Mouse (Mus musculus) stomach, embryonic 14.5 days (tissue): ENCODE measurements around the gene Vmn2r74. TPM values are rescaled to one million over a fixed set of nuclear protein-coding genes. Genes with fewer than 3 reads are reported as not detected.

Experiments used
- ATAC-seq: fragments of 200-750 bp; cut with Nextera tagmentation; 2 replicates; pipeline ENCODE4 v1.8.0; 2017; ENCODE audit warnings: low read depth, moderate TSS enrichment; ENCODE audit not compliant: insufficient number of reproducible peaks, insufficient read depth, low FRiP score
- H3K27ac ChIP-seq: fragments of 300-500 bp; sonication (generic); 2 replicates; pipeline ENCODE4 v1.5.1; 2014; ENCODE audit warnings: mild to moderate bottlenecking, low read length, moderate library complexity, mixed read lengths
- H3K27me3 ChIP-seq: fragments of 300-500 bp; sonication (generic); 2 replicates; pipeline ENCODE4 v1.6.1; 2014; ENCODE audit warnings: low read length, control low read depth, mixed read lengths; ENCODE audit not compliant: control insufficient read depth, insufficient read depth
- H3K36me3 ChIP-seq: fragments of 300-500 bp; sonication (generic); 2 replicates; pipeline ENCODE4 v1.6.1; 2014; ENCODE audit warnings: mild to moderate bottlenecking, control low read depth, low read length, moderate library complexity, mixed read lengths; ENCODE audit not compliant: control insufficient read depth, insufficient read depth
- H3K4me1 ChIP-seq: fragments of 300-500 bp; sonication (generic); 2 replicates; pipeline ENCODE4 v1.6.1; 2014; ENCODE audit warnings: low read length, control low read depth, mixed read lengths; ENCODE audit not compliant: control insufficient read depth, insufficient read depth
- H3K4me2 ChIP-seq: fragments of 300-500 bp; sonication (generic); replicated peaks from 2 replicates; pipeline ENCODE4 v1.6.1; 2014; ENCODE audit warnings: low read depth, low read length, control low read depth
- H3K4me3 ChIP-seq: fragments of 300-500 bp; sonication (generic); 2 replicates; pipeline ENCODE4 v1.5.1; 2014; ENCODE audit warnings: low read depth, low read length, control low read depth
- H3K9ac ChIP-seq: fragments of 300-500 bp; sonication (generic); replicated peaks from 2 replicates; pipeline ENCODE4 v1.6.1; 2014; ENCODE audit warnings: low read depth, mild to moderate bottlenecking, control low read depth, low read length, moderate library complexity, mixed read lengths
- H3K9me3 ChIP-seq: fragments of 300-500 bp; sonication (generic); 2 replicates; pipeline ENCODE4 v1.6.1; 2016; ENCODE audit warnings: low read depth, low read length, control low read depth; ENCODE audit not compliant: control insufficient read depth
- WGBS: fragments of 180-500 bp; shearing (Covaris S2); extraction: QIAGEN DNeasy Blood & Tissue Kit; methylation state at CpG from one replicate; pipeline ENCODE4 v1.1.7; 2014; 5-methylcytosine and 5-hydroxymethylcytosine counted together
- polyA plus RNA-seq: library from polyadenylated mRNA; unstranded; fragments of >200 nt; fragmentation: Nextera tagmentation; extraction: Ambion mirVana; gene quantifications from 2 replicates; pipeline ENCODE4 v1.2.1, GENCODE M21; 2014

The Vmn2r74 gene
- not detected in 2 replicates for polyA plus RNA-seq

DNA sequence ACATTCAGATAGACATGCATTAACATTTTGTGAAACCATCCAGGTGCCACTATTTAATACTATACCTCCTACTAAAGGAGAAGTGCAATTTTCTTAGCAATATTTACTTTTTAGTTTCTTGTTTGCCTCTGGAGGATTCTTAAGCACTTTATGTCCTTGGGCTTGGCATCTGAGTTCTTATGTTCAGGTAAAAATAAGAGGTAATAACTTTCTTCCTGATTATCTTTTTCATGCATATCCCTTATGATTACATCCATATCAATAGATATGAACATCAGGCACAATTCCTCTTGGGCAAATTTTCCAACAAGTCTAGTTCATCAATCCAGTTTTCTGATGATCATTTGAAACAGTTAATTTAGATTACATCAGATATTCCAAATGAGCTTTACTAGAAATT, at the start of gene Vmn2r74:
Gene Vmn2r74 (minus strand): TSS at position 101 of the 400 bp plus-strand sequence.
- Histone ChIP-seq H3K27ac (no peak within 1 kb of the TSS), H3K4me1 (no peaks in the 10 kb centered on the region), H3K9ac (no peak within 1 kb of the TSS), H3K27me3 (no peaks in the 10 kb centered on the region), H3K9me3 (no peaks in the 10 kb centered on the region), H3K4me3 (no peak within 1 kb of the TSS), H3K4me2 (no peak within 1 kb of the TSS), H3K36me3 (no peaks in the 10 kb centered on the region)
- ATAC-seq: no peak

- Histone ChIP-seq H3K27me3 (no peaks in the 10 kb centered on the region), H3K4me1 (no peaks in the 10 kb centered on the region), H3K9ac (no peak overlapping the region), H3K9me3 (peaks cover 11% of the 10 kb centered on the region; the same call in 1 of the 2 replicates), H3K27ac (no peak overlapping the region), H3K36me3 (no peaks in the 10 kb centered on the region), H3K4me2 (no peak overlapping the region), H3K4me3 (no peak overlapping the region)
- 87% methylated on average over 2 of the region's 2 CpGs for WGBS
- ATAC-seq: no peak
These were observed 46.1 kb upstream of the Vmn2r74 start for GRCm38 (mm10) chr7:86007533-86007932.

Other genes with a start within 250 kb of the Vmn2r74 start
- gene Vmn2r72, start 206.5 kb downstream of the Vmn2r74 start, polyA plus RNA-seq: not detected in 2 replicates
- not detected in 2 replicates for gene Vmn2r73, start 85.4 kb downstream of the Vmn2r74 start, polyA plus RNA-seq
- gene Vmn2r75, start 210.1 kb upstream of the Vmn2r74 start, polyA plus RNA-seq: not detected in 2 replicates